Mouse (Mus musculus) heart, embryonic 12.5 days (tissue): ENCODE measurements around the gene Cmtr1. TPM values are rescaled to one million over a fixed set of nuclear protein-coding genes. Genes with fewer than 3 reads are reported as not detected.

Experiments
- ATAC-seq: fragments of 200-750 bp; cut with Nextera tagmentation; 2 replicates; pipeline ENCODE4 v1.8.0; 2017; ENCODE audit warnings: moderate TSS enrichment, moderate library complexity; ENCODE audit not compliant: insufficient number of reproducible peaks, low FRiP score
- H3K27ac ChIP-seq: fragments of 300-500 bp; sonication (generic); 2 replicates; pipeline ENCODE4 v1.5.1; 2016; ENCODE audit warnings: mild to moderate bottlenecking, moderate library complexity; ENCODE audit not compliant: poor library complexity, severe bottlenecking
- H3K27me3 ChIP-seq: fragments of 300-500 bp; sonication (generic); replicated peaks from 2 replicates; pipeline ENCODE4 v1.6.1; 2016; ENCODE audit warnings: mild to moderate bottlenecking, moderate library complexity
- H3K36me3 ChIP-seq: fragments of 300-500 bp; sonication (generic); 2 replicates; pipeline ENCODE4 v1.6.1; 2016; ENCODE audit warnings: mild to moderate bottlenecking, moderate library complexity
- H3K4me1 ChIP-seq: fragments of 300-500 bp; sonication (generic); replicated peaks from 2 replicates; pipeline ENCODE4 v1.6.1; 2016; ENCODE audit warnings: mild to moderate bottlenecking
- H3K4me2 ChIP-seq: fragments of 300-500 bp; sonication (generic); 2 replicates; pipeline ENCODE4 v1.6.1; 2016; ENCODE audit warnings: mild to moderate bottlenecking, moderate library complexity
- H3K4me3 ChIP-seq: fragments of 300-500 bp; sonication (generic); 2 replicates; pipeline ENCODE4 v1.5.1; 2016; ENCODE audit warnings: mild to moderate bottlenecking
- H3K9ac ChIP-seq: fragments of 300-500 bp; sonication (generic); 2 replicates; pipeline ENCODE4 v1.6.1; 2016; ENCODE audit warnings: mild to moderate bottlenecking, moderate library complexity
- H3K9me3 ChIP-seq: fragments of 300-500 bp; sonication (generic); replicated peaks from 2 replicates; pipeline ENCODE4 v1.6.1; 2016; ENCODE audit warnings: mild to moderate bottlenecking, moderate library complexity
- WGBS: fragments of 180-500 bp; shearing (Covaris S2); methylation state at CpG from one replicate; pipeline ENCODE4 v1.1.7; 2016; 5-methylcytosine and 5-hydroxymethylcytosine counted together
- polyA plus RNA-seq: library from polyadenylated mRNA; unstranded; fragments of >200 nt; fragmentation: Nextera tagmentation; extraction: Ambion mirVana; gene quantifications from 2 replicates; pipeline ENCODE4 v1.2.1, GENCODE M21; 2016

Gene Cmtr1
- polyA plus RNA-seq, 1 experiment from 2014 or later, result 124 TPM

GRCm38 (mm10) chr17:29719628-29720575, 59.5 kb downstream of the Cmtr1 start:
- Histone ChIP-seq H3K9me3 (0 out of 2 replicates have a peak, but pooled peaks cover 3% of the 10 kb centered on the region), H3K4me1 (peaks cover 11% of the 10 kb centered on the region), H3K4me2 (no peak overlapping the region), H3K36me3 (no peaks in the 10 kb centered on the region), H3K4me3 (no peak overlapping the region), H3K9ac (no peak overlapping the region), H3K27me3 (0 out of 2 replicates have a peak, but pooled peaks cover 3% of the 10 kb centered on the region), H3K27ac (no peak overlapping the region)
- ATAC-seq, result no peak
- 71% methylated on average over 13 of the region's 13 CpGs for WGBS

GRCm38 (mm10) chr17:29720755-29721365, 60.5 kb downstream of the Cmtr1 start:
- Histone ChIP-seq H3K4me2 (no peak overlapping the region), H3K27ac (no peak overlapping the region), H3K4me1 (peaks cover 7% of the 10 kb centered on the region), H3K36me3 (no peaks in the 10 kb centered on the region), H3K9me3 (0 out of 2 replicates have a peak, but pooled peaks cover 3% of the 10 kb centered on the region), H3K27me3 (0 out of 2 replicates have a peak, but pooled peaks cover 3% of the 10 kb centered on the region), H3K4me3 (no peak overlapping the region), H3K9ac (no peak overlapping the region)
- WGBS, result 74% methylated on average over 11 of the region's 11 CpGs
- no peak for ATAC-seq

GRCm38 (mm10) chr17:29724610-29725009, 64.2 kb downstream of the Cmtr1 start:
- no peak for ATAC-seq
- Histone ChIP-seq H3K27me3 (0 out of 2 replicates have a peak, but pooled peaks cover 3% of the 10 kb centered on the region), H3K9ac (no peak overlapping the region), H3K27ac (no peak overlapping the region), H3K4me1 (no peaks in the 10 kb centered on the region), H3K4me3 (no peak overlapping the region), H3K36me3 (no peaks in the 10 kb centered on the region), H3K4me2 (no peak overlapping the region), H3K9me3 (0 out of 2 replicates have a peak, but pooled peaks cover 3% of the 10 kb centered on the region)
- WGBS, result 75% methylated on average over 6 of the region's 6 CpGs

- Histone ChIP-seq H3K9me3 (0 out of 2 replicates have a peak, but pooled peaks cover 3% of the 10 kb centered on the region), H3K27ac (no peak overlapping the region), H3K27me3 (0 out of 2 replicates have a peak, but pooled peaks cover 3% of the 10 kb centered on the region), H3K4me1 (peaks cover 3% of the 10 kb centered on the region), H3K4me3 (no peak overlapping the region), H3K4me2 (no peak overlapping the region), H3K36me3 (no peaks in the 10 kb centered on the region), H3K9ac (no peak overlapping the region)
- ATAC-seq, result no peak
- 71% methylated on average over 6 of the region's 6 CpGs for WGBS
These were observed 64.7 kb downstream of the Cmtr1 start for GRCm38 (mm10) chr17:29725027-29725620.

GRCm38 (mm10) chr17:29728082-29728481, 67.7 kb downstream of the Cmtr1 start:
- H3K9me3 ChIP-seq, result no peaks in the 10 kb centered on the region
- no peak for ATAC-seq
- H3K36me3 ChIP-seq, result no peaks in the 10 kb centered on the region
- H3K9ac ChIP-seq, result no peak overlapping the region
- H3K4me2 ChIP-seq, result no peak overlapping the region
- no peaks in the 10 kb centered on the region for H3K27me3 ChIP-seq
- H3K4me1 ChIP-seq, result peaks cover 18% of the 10 kb centered on the region
- no peak overlapping the region for H3K27ac ChIP-seq
- H3K4me3 ChIP-seq, result no peak overlapping the region
- 44% methylated on average over 8 of the region's 8 CpGs for WGBS

GRCm38 (mm10) chr17:29730510-29731265, 70.3 kb downstream of the Cmtr1 start:
- no peaks in the 10 kb centered on the region for H3K9me3 ChIP-seq
- peak overlapping the region; percentile 67 for H3K27ac ChIP-seq
- peak overlapping the region; percentile 32; the same call in 1 of the 2 replicates for H3K9ac ChIP-seq
- 45% methylated on average over 13 of the region's 13 CpGs for WGBS
- peak; percentile 65; the same call in 1 of the 2 replicates for ATAC-seq
- H3K4me1 ChIP-seq, result peaks cover 18% of the 10 kb centered on the region
- no peaks in the 10 kb centered on the region for H3K36me3 ChIP-seq
- H3K4me3 ChIP-seq, result no peak overlapping the region
- no peak overlapping the region for H3K4me2 ChIP-seq
- no peaks in the 10 kb centered on the region for H3K27me3 ChIP-seq

GRCm38 (mm10) chr17:29731266-29731952, 71.0 kb downstream of the Cmtr1 start:
- Histone ChIP-seq H3K4me2 (no peak overlapping the region), H3K4me1 (peaks cover 22% of the 10 kb centered on the region), H3K4me3 (no peak overlapping the region), H3K36me3 (no peaks in the 10 kb centered on the region), H3K27me3 (no peaks in the 10 kb centered on the region), H3K9ac (peak overlapping the region; percentile 32; the same call in 1 of the 2 replicates), H3K9me3 (no peaks in the 10 kb centered on the region), H3K27ac (peak overlapping the region; percentile 67; the same call in 1 of the 2 replicates)
- 59% methylated on average over 12 of the region's 12 CpGs for WGBS
- no peak for ATAC-seq

- Histone ChIP-seq H3K9me3 (no peaks in the 10 kb centered on the region), H3K4me2 (no peak overlapping the region), H3K36me3 (no peaks in the 10 kb centered on the region), H3K27me3 (no peaks in the 10 kb centered on the region), H3K9ac (no peak overlapping the region), H3K4me3 (no peak overlapping the region), H3K4me1 (peaks cover 27% of the 10 kb centered on the region), H3K27ac (no peak overlapping the region)
- ATAC-seq, result no peak
- WGBS, result 63% methylated on average over 6 of the region's 6 CpGs
These were observed 71.5 kb downstream of the Cmtr1 start for GRCm38 (mm10) chr17:29731953-29732325.

- no peaks in the 10 kb centered on the region for H3K36me3 ChIP-seq
- H3K27me3 ChIP-seq, result no peaks in the 10 kb centered on the region
- WGBS, result 68% methylated on average over 2 of the region's 2 CpGs
- H3K4me2 ChIP-seq, result no peak overlapping the region
- no peaks in the 10 kb centered on the region for H3K9me3 ChIP-seq
- no peak overlapping the region for H3K4me3 ChIP-seq
- no peak overlapping the region for H3K9ac ChIP-seq
- H3K4me1 ChIP-seq, result peaks cover 29% of the 10 kb centered on the region
- H3K27ac ChIP-seq, result no peak overlapping the region
- no peak for ATAC-seq
These were observed 72.1 kb downstream of the Cmtr1 start for GRCm38 (mm10) chr17:29732522-29732921.

- no peak for ATAC-seq
- H3K9ac ChIP-seq, result peak overlapping the region; percentile 29; the same call in 1 of the 2 replicates
These were observed 76.1 kb downstream of the Cmtr1 start for GRCm38 (mm10) chr17:29736448-29737014.

More at GRCm38 (mm10) chr17:29736448-29737014, 76.1 kb downstream of the Cmtr1 start:
- no peak overlapping the region for H3K4me3 ChIP-seq
- peaks cover 35% of the 10 kb centered on the region for H3K4me1 ChIP-seq
- no peaks in the 10 kb centered on the region for H3K9me3 ChIP-seq
- WGBS, result 39% methylated on average over 15 of the region's 15 CpGs
- H3K4me2 ChIP-seq, result no peak overlapping the region
- no peaks in the 10 kb centered on the region for H3K36me3 ChIP-seq
- H3K27ac ChIP-seq, result 0 out of 2 replicates have a peak overlapping the region, but pooled peaks have one; percentile 35
- H3K27me3 ChIP-seq, result no peaks in the 10 kb centered on the region
